8 mouse cellular contexts compared by ENCODE assay signal in genomic region chr1:52952551-52953397, GRCm38 (mm10).
DNase-seq lines count a peak whose midpoint lies in the region; ATAC-seq and TF ChIP-seq lines count a peak whose summit lies in the region.

No protein-coding gene starts in this region.

- H3K9ac ChIP-seq in CH12.LX (ENCODE audit: insufficient read depth, low read depth), result 0 out of 2 replicates have a peak overlapping the region, but pooled peaks have one; percentile 2
- peak overlapping the region; percentile 38 for H3K9ac ChIP-seq in stomach, embryonic 14.5 days (replicated peaks; ENCODE audit: low read depth, low read length)

- ATAC-seq in megakaryocyte progenitor cell, adult 5-6 weeks (replicated peaks; ENCODE audit: poor library complexity), result peak; percentile 47
- peak; percentile 83 for ATAC-seq in stomach, embryonic 14.5 days (ENCODE audit: insufficient number of reproducible peaks, insufficient read depth, low FRiP score, low read depth)

- H3K4me2 ChIP-seq in CH12.LX (ENCODE audit: insufficient read depth, low read depth, poor library complexity, severe bottlenecking), result peak overlapping the region; percentile 98
- peak overlapping the region; percentile 97 for H3K4me2 ChIP-seq in stomach, embryonic 14.5 days (replicated peaks; ENCODE audit: low read depth, low read length)

- peaks cover 3 to 43% of the 10 kb centered on the region in 2 experiments for H3K4me1 ChIP-seq in CH12.LX (ENCODE audit: control insufficient read depth in 1 of 2, insufficient read depth in 2 of 2)
- peaks cover 25% of the 10 kb centered on the region for H3K4me1 ChIP-seq in embryonic facial prominence, embryonic 10.5 days
- peaks cover 23% of the 10 kb centered on the region for H3K4me1 ChIP-seq in hindbrain, embryonic 10.5 days (replicated peaks)
- H3K4me1 ChIP-seq in limb, embryonic 10.5 days, result peaks cover 18% of the 10 kb centered on the region
- no peaks in the 10 kb centered on the region for H3K4me1 ChIP-seq in stomach, embryonic 14.5 days (ENCODE audit: control insufficient read depth, insufficient read depth, low read length)

- H3K27me3 ChIP-seq in CH12.LX (replicated peaks), result no peaks in the 10 kb centered on the region
- H3K27me3 ChIP-seq in embryonic facial prominence, embryonic 10.5 days (replicated peaks; ENCODE audit: low read depth, poor library complexity, severe bottlenecking), result peaks cover 22% of the 10 kb centered on the region
- peaks cover 4% of the 10 kb centered on the region; the same call in 1 of the 2 replicates for H3K27me3 ChIP-seq in hindbrain, embryonic 10.5 days (ENCODE audit: insufficient read depth, poor library complexity, severe bottlenecking)
- H3K27me3 ChIP-seq in limb, embryonic 10.5 days (ENCODE audit: low read depth, poor library complexity, severe bottlenecking), result peaks cover 26% of the 10 kb centered on the region
- no peaks in the 10 kb centered on the region for H3K27me3 ChIP-seq in stomach, embryonic 14.5 days (ENCODE audit: control insufficient read depth, insufficient read depth, low read length)

- no peaks in the 10 kb centered on the region for H3K79me2 ChIP-seq in CH12.LX (replicated peaks; ENCODE audit: control insufficient read depth, extremely low read depth, insufficient read depth, poor library complexity, severe bottlenecking)

- H3K27ac ChIP-seq in CH12.LX (ENCODE audit: insufficient read depth, low read depth), result no peak overlapping the region
- H3K27ac ChIP-seq in embryonic facial prominence, embryonic 10.5 days (replicated peaks), result peak overlapping the region; percentile 81
- peak overlapping the region; percentile 79 for H3K27ac ChIP-seq in hindbrain, embryonic 10.5 days
- peak overlapping the region; percentile 82 for H3K27ac ChIP-seq in limb, embryonic 10.5 days
- H3K27ac ChIP-seq in stomach, embryonic 14.5 days (ENCODE audit: low read length), result no peak overlapping the region

- peak; percentile 26 for DNase-seq in CH12.LX (ENCODE audit: extremely low read depth)
- DNase-seq in T-cell, adult 2 months (ENCODE audit: low spot score), result peak; percentile 16
- peak; percentile 55 for DNase-seq in embryonic facial prominence, embryonic 10.5 days (ENCODE audit: low spot score)
- DNase-seq in hindbrain, embryonic 10.5 days (ENCODE audit: low spot score), result peak; percentile 48
- peak; percentile 55 for DNase-seq in limb, embryonic 10.5 days (ENCODE audit: low spot score)
- DNase-seq in layer of hippocampus, adult 18-20 months (ENCODE audit: low spot score in 2 of 2), result no peak

- in situ Hi-C loops in CH12.LX (cut with MboI; ENCODE audit: low pct_ligation_motif_present, low pct_unique_long_range_greater_than_20kb, low sequenced_read_pairs), result loop anchor here (10.0 to 25.0 kb wide), 3 partner anchors 72 to 315 kb away; partner anchors contain the start of genes 1700019D03Rik, Hibch and Nemp2

- no peak for TF ChIP-seq CTCF in CH12.LX (conservative IDR thresholded peaks at IDR 0.05 in 1 of 2, IDR thresholded peaks at IDR 0.05 in 1 of 2; ENCODE audit: low read depth in 2 of 2, low read length in 2 of 2)

- TF ChIP-seq POLR2A in CH12.LX (IDR thresholded peaks at IDR 0.05; ENCODE audit: low read depth, low read length), result no peak

- under 1% methylated on average over 47 of the region's 47 CpGs for WGBS in embryonic facial prominence, embryonic 10.5 days
- WGBS in hindbrain, embryonic 10.5 days, result under 1% methylated on average over 47 of the region's 47 CpGs
- under 1% methylated on average over 47 of the region's 47 CpGs for WGBS in limb, embryonic 10.5 days
- under 1% methylated on average over 46 of the region's 47 CpGs for WGBS in stomach, embryonic 14.5 days

- dilution Hi-C loops in CH12.LX (cut with MboI; ENCODE audit: extremely low pct_ligation_motif_present, extremely low pct_unique_long_range_greater_than_20kb, low sequenced_read_pairs), result no loop called here

- no peak for TF ChIP-seq RAD21 in CH12.LX (IDR thresholded peaks at IDR 0.05; ENCODE audit: low read depth, low read length)

- H3K9me3 ChIP-seq in CH12.LX (replicated peaks; ENCODE audit: low read length), result no peaks in the 10 kb centered on the region
- no peaks in the 10 kb centered on the region for H3K9me3 ChIP-seq in embryonic facial prominence, embryonic 10.5 days
- no peaks in the 10 kb centered on the region for H3K9me3 ChIP-seq in hindbrain, embryonic 10.5 days
- no peaks in the 10 kb centered on the region for H3K9me3 ChIP-seq in limb, embryonic 10.5 days (replicated peaks)
- H3K9me3 ChIP-seq in stomach, embryonic 14.5 days (ENCODE audit: control insufficient read depth, low read depth, low read length), result no peaks in the 10 kb centered on the region

- H3K36me3 ChIP-seq in CH12.LX (replicated peaks in 1 of 2; ENCODE audit: control insufficient read depth in 1 of 2, insufficient read depth in 1 of 2, low read length in 1 of 2), result no peaks in the 10 kb centered on the region
- H3K36me3 ChIP-seq in embryonic facial prominence, embryonic 10.5 days (replicated peaks), result no peaks in the 10 kb centered on the region
- H3K36me3 ChIP-seq in hindbrain, embryonic 10.5 days, result no peaks in the 10 kb centered on the region
- no peaks in the 10 kb centered on the region for H3K36me3 ChIP-seq in limb, embryonic 10.5 days
- H3K36me3 ChIP-seq in stomach, embryonic 14.5 days (ENCODE audit: control insufficient read depth, insufficient read depth, low read length), result no peaks in the 10 kb centered on the region

- H3K4me3 ChIP-seq in CH12.LX (replicated peaks in 1 of 3; ENCODE audit: low read depth in 2 of 3, low read length in 2 of 3, poor library complexity in 1 of 3), result peak overlapping the region; percentile 35 to 56 (median 39)
- H3K4me3 ChIP-seq in embryonic facial prominence, embryonic 10.5 days, result peak overlapping the region; percentile 77
- H3K4me3 ChIP-seq in hindbrain, embryonic 10.5 days, result peak overlapping the region; percentile 74
- H3K4me3 ChIP-seq in limb, embryonic 10.5 days, result peak overlapping the region; percentile 70
- H3K4me3 ChIP-seq in stomach, embryonic 14.5 days (ENCODE audit: low read depth, low read length), result peak overlapping the region; percentile 57

- TF ChIP-seq EP300 in CH12.LX (IDR thresholded peaks at IDR 0.05; ENCODE audit: low read length), result no peak

TF ChIP-seq in CH12.LX, 34 proteins besides CTCF, POLR2A, EP300 and RAD21:
- no peak for TF ChIP-seq NRF1 (IDR thresholded peaks at IDR 0.05; ENCODE audit: low read depth, low read length)
- TF ChIP-seq CHD1 (IDR thresholded peaks at IDR 0.05; ENCODE audit: low read depth, low read length), result no peak
- 0 out of 2 replicates have a peak, but pooled peaks have one; percentile 18 for TF ChIP-seq TCF12 (IDR thresholded peaks at IDR 0.05; ENCODE audit: low read depth, low read length)
- 0 out of 2 replicates have a peak, but pooled peaks have one; percentile 26 for TF ChIP-seq MYC (IDR thresholded peaks at IDR 0.05; ENCODE audit: low read depth, low read length)
- TF ChIP-seq USF1 (IDR thresholded peaks at IDR 0.05; ENCODE audit: low read depth, low read length), result peak; percentile 18
- 0 out of 2 replicates have a peak, but pooled peaks have one; percentile 14 for TF ChIP-seq IRF4 (IDR thresholded peaks at IDR 0.05; ENCODE audit: low read depth, low read length)
- TF ChIP-seq MXI1 (IDR thresholded peaks at IDR 0.05; ENCODE audit: low read depth, low read length), result peak; percentile 62; the same call in 1 of the 2 replicates
- TF ChIP-seq MAX (IDR thresholded peaks at IDR 0.05; ENCODE audit: low read length), result peak; percentile 9; the same call in 1 of the 2 replicates
- peak; percentile 71 for TF ChIP-seq BHLHE40 (IDR thresholded peaks at IDR 0.05; ENCODE audit: low read depth, low read length)
TF ChIP-seq in CH12.LX: peak in this region for 7.

Comparison
In these comparisons a context has a peak if more than half of its experiments do, and no peak if none do; other contexts are left out.
1. DNase-seq: peak in CH12.LX (single experiment), T-cell, adult 2 months (single experiment), embryonic facial prominence, embryonic 10.5 days (single experiment), hindbrain, embryonic 10.5 days (single experiment) and limb, embryonic 10.5 days (single experiment); none in layer of hippocampus, adult 18-20 months (0 of 2).
2. H3K27ac ChIP-seq: peak in embryonic facial prominence, embryonic 10.5 days (single experiment), hindbrain, embryonic 10.5 days (single experiment) and limb, embryonic 10.5 days (single experiment); none in CH12.LX (single experiment) and stomach, embryonic 14.5 days (single experiment).
3. Peak in every context shown above with its lines, with median percentiles within 50 percentile points of each other: H3K4me3 ChIP-seq.